Mouse (Mus musculus) midbrain, embryonic 14.5 days (tissue): ENCODE results near the gene Cfap97d1. TPM values are rescaled to one million over a fixed set of nuclear protein-coding genes. Genes with fewer than 3 reads are reported as not detected.
A peak's percentile ranks its signal among the peaks of the same experiment; 100 is the strongest.

Experiments
- ATAC-seq: fragments of 200-750 bp; cut with Nextera tagmentation; 2 replicates; pipeline ENCODE4 v1.8.0; 2017; ENCODE audit warnings: moderate number of reproducible peaks, moderate library complexity; ENCODE audit not compliant: low FRiP score, low TSS enrichment
- DNase-seq: peaks from one replicate; pipeline ENCODE4 v3.0.0-alpha.2; 2015
- H3K27ac ChIP-seq: fragments of 300-500 bp; sonication (generic); replicated peaks from 2 replicates; pipeline ENCODE4 v1.5.1; 2014; ENCODE audit warnings: mild to moderate bottlenecking, low read depth, low read length, moderate library complexity
- H3K27me3 ChIP-seq: fragments of 300-500 bp; sonication (generic); 2 replicates; pipeline ENCODE4 v1.6.1; 2014; ENCODE audit warnings: low read length, control low read depth, mixed read lengths; ENCODE audit not compliant: control insufficient read depth, insufficient read depth
- H3K36me3 ChIP-seq: fragments of 300-500 bp; sonication (generic); 2 replicates; pipeline ENCODE4 v1.6.1; 2014; ENCODE audit warnings: low read length, control low read depth; ENCODE audit not compliant: control insufficient read depth, insufficient read depth
- H3K4me1 ChIP-seq: fragments of 300-500 bp; sonication (generic); 2 replicates; pipeline ENCODE4 v1.6.1; 2014; ENCODE audit warnings: mild to moderate bottlenecking, antibody characterized with exemption, low read length, control low read depth; ENCODE audit not compliant: control insufficient read depth, insufficient read depth
- H3K4me2 ChIP-seq: fragments of 300-500 bp; sonication (generic); 2 replicates; pipeline ENCODE4 v1.6.1; 2014; ENCODE audit warnings: mild to moderate bottlenecking, low read length, moderate library complexity
- H3K4me3 ChIP-seq: fragments of 300-500 bp; sonication (generic); replicated peaks from 2 replicates; pipeline ENCODE4 v1.5.1; 2014; ENCODE audit warnings: low read depth, low read length
- H3K9ac ChIP-seq: fragments of 300-500 bp; sonication (generic); replicated peaks from 2 replicates; pipeline ENCODE4 v1.6.1; 2014; ENCODE audit warnings: mild to moderate bottlenecking, low read length, moderate library complexity
- H3K9me3 ChIP-seq: fragments of 300-500 bp; sonication (generic); 2 replicates; pipeline ENCODE4 v1.6.1; 2016; ENCODE audit warnings: low read length, control low read depth, mixed read lengths; ENCODE audit not compliant: control insufficient read depth
- WGBS: fragments of 180-500 bp; shearing (Covaris S2); extraction: QIAGEN DNeasy Blood & Tissue Kit; methylation state at CpG from one replicate; pipeline ENCODE4 v1.1.7; 2014; 5-methylcytosine and 5-hydroxymethylcytosine counted together
- polyA plus RNA-seq: library from polyadenylated mRNA; unstranded; fragments of >200 nt; fragmentation: Nextera tagmentation; extraction: Ambion mirVana; gene quantifications from 2 replicates; pipeline ENCODE4 v1.2.1, GENCODE M21; 2014

Cfap97d1 gene
- polyA plus RNA-seq, 1 experiment from 2014 or later: not detected

DNA sequence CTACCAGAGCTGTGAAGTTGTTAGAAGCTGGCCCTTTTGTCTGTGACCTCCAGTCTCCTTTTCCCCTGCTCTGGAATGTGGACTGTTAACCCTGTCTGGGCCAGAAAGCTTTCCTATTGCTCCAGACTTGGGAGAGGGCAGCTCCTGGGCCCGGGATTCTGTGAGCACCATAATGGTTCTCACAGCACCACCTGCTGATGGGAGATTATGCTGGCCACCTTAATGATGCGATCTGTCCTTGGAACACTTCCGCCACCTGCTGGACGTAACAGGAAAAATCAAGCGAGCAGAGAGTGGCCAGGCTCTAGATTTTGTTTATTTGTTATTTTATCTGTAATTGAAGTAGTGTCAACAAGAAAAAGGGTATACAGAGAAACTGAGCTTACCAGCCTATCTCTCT, 15.3 kb upstream of the Cfap97d1 start:
- ATAC-seq (no peak), DNase-seq (peak; percentile 94)
- Histone ChIP-seq H3K9me3 (no peaks in the 10 kb centered on the region), H3K4me3 (no peak overlapping the region), H3K4me1 (0 out of 2 replicates have a peak, but pooled peaks cover 2% of the 10 kb centered on the region), H3K36me3 (no peaks in the 10 kb centered on the region; the same call in 1 of the 2 replicates), H3K4me2 (no peak overlapping the region), H3K9ac (no peak overlapping the region), H3K27ac (no peak overlapping the region), H3K27me3 (peaks cover 22% of the 10 kb centered on the region)
- under 1% methylated on average over 5 of the region's 5 CpGs for WGBS

DNA sequence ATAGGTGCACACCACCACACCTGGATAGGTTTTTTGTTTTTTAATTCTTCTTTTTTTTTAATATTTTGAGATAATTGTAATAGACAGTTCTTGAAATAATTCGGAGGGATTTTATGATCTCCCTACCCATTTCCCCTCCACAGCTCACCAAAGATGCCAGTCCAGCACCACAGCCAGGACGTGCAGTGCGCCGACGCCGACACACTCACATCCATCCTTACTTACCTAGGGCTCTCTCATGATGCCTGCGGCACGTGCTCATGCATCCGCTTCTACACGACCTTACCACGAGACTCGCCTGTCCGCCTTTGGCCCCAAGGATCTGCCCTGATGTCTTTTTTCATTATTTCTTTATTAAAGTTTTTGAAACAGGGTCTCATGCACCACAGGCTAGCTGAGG, 14.2 kb upstream of the Cfap97d1 start:
- 0 out of 2 replicates have a peak, but pooled peaks cover 2% of the 10 kb centered on the region for H3K4me1 ChIP-seq
- no peaks in the 10 kb centered on the region for H3K9me3 ChIP-seq
- DNase-seq (no peak), ATAC-seq (no peak)
- 81% methylated on average over 13 of the region's 13 CpGs for WGBS
- no peak overlapping the region for H3K4me2 ChIP-seq
- H3K9ac ChIP-seq: no peak overlapping the region
- peaks cover 11% of the 10 kb centered on the region for H3K27me3 ChIP-seq
- H3K36me3 ChIP-seq: no peaks in the 10 kb centered on the region; the same call in 1 of the 2 replicates
- no peak overlapping the region for H3K4me3 ChIP-seq
- no peak overlapping the region for H3K27ac ChIP-seq

DNA sequence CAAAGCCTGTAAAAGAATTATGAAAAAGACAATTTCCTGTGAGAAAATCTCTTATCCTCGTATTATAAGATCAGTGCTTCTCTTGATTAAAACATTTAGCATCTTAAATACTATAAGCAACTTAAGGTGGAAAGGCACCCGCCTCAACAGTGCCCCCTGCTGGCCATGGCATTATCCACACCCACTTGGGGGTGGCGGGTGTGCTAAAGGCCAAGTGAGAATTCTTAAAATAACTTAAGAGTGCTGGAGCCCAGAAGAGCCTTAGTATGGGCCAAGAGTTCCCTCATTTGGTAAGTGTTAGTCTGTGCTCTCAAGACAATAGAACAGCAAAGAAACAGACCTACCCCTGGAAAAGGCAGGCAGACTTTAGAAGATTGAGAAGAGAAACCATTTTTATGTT, 12.7 kb upstream of the Cfap97d1 start:
- Histone ChIP-seq H3K27ac (no peak overlapping the region), H3K4me3 (no peak overlapping the region), H3K9ac (no peak overlapping the region), H3K9me3 (no peaks in the 10 kb centered on the region), H3K4me1 (0 out of 2 replicates have a peak, but pooled peaks cover 2% of the 10 kb centered on the region), H3K36me3 (no peaks in the 10 kb centered on the region; the same call in 1 of the 2 replicates), H3K27me3 (no peaks in the 10 kb centered on the region; the same call in 1 of the 2 replicates), H3K4me2 (no peak overlapping the region)
- 36% methylated on average over 3 of the region's 3 CpGs for WGBS
- DNase-seq: no peak
- ATAC-seq: no peak

DNA sequence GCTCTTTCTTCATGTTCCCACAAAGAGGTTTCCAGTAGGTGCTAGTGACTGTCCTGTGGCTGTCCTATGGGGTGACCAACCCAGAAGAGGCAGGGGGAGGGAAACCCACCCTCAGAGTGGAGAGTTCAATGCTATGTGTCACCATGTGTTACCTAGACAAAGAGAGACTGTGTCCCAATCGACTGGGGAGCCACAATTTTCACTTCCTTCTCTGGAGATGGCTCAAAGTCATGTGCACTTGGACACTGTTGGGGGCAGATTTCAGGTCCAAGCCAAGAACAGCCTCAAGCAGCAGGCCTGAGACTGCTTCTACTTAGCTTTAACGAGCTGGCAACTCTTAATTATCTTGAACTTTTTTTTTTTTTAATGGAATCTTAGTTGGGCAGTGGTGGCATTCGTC, 12.0 kb upstream of the Cfap97d1 start:
- H3K36me3 ChIP-seq: no peaks in the 10 kb centered on the region; the same call in 1 of the 2 replicates
- H3K4me2 ChIP-seq: no peak overlapping the region
- DNase-seq (no peak), ATAC-seq (no peak)
- no peak overlapping the region for H3K4me3 ChIP-seq
- WGBS: 83% methylated on average over 3 of the region's 3 CpGs
- no peaks in the 10 kb centered on the region; the same call in 1 of the 2 replicates for H3K27me3 ChIP-seq
- H3K9me3 ChIP-seq: no peaks in the 10 kb centered on the region
- H3K9ac ChIP-seq: no peak overlapping the region
- no peak overlapping the region for H3K27ac ChIP-seq
- H3K4me1 ChIP-seq: 0 out of 2 replicates have a peak, but pooled peaks cover 2% of the 10 kb centered on the region

DNA sequence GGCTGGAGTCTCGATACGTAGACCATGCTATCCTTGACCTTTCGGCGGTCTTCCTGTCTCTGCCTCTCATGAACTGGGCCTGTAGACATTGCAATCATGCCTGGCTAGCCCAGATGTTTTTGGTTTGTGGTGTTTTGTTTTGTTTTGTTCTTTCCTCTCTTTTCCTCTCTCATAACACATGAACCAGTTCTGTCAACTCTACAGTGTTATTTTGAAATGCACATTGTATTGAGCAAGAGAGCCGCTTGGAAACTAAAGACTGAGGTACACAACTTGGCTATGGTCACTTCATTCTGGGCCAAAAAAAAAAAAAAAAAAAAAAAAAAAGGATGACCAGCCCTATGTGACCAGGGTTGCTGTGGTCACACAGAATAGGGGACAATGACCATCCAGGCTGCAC, 11.4 kb upstream of the Cfap97d1 start:
- H3K9ac ChIP-seq: no peak overlapping the region
- no peaks in the 10 kb centered on the region; the same call in 1 of the 2 replicates for H3K27me3 ChIP-seq
- no peaks in the 10 kb centered on the region; the same call in 1 of the 2 replicates for H3K36me3 ChIP-seq
- no peaks in the 10 kb centered on the region for H3K9me3 ChIP-seq
- H3K4me1 ChIP-seq: 0 out of 2 replicates have a peak, but pooled peaks cover 2% of the 10 kb centered on the region
- no peak overlapping the region for H3K27ac ChIP-seq
- DNase-seq (no peak), ATAC-seq (no peak)
- WGBS: 98% methylated on average over 5 of the region's 5 CpGs
- no peak overlapping the region for H3K4me3 ChIP-seq
- no peak overlapping the region for H3K4me2 ChIP-seq

DNA sequence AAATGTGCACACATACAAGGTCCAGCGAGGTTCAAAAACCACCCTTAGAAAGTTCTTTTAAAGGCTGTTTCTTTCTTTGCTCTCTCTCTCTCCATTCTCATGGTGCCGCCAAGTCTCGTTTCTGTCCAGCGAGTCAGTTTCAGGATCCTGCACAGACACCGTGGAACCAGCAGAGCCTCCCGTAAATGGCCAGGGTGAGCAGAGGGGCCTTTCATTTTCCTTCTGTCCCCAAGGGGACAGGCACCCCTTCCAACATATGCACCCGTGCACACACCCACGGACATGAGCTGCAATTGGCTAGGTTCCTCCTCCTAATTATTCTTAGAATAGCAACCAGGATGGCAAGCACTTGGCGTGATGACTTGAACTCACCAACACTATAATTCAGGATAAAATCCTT, 10.6 kb upstream of the Cfap97d1 start:
- no peak for ATAC-seq
- 75% methylated on average over 9 of the region's 9 CpGs for WGBS
- Histone ChIP-seq H3K4me1 (0 out of 2 replicates have a peak, but pooled peaks cover 2% of the 10 kb centered on the region), H3K36me3 (no peaks in the 10 kb centered on the region; the same call in 1 of the 2 replicates), H3K9me3 (no peaks in the 10 kb centered on the region), H3K27me3 (no peaks in the 10 kb centered on the region), H3K27ac (no peak overlapping the region), H3K4me3 (no peak overlapping the region), H3K9ac (no peak overlapping the region), H3K4me2 (no peak overlapping the region)
- DNase-seq: no peak

DNA sequence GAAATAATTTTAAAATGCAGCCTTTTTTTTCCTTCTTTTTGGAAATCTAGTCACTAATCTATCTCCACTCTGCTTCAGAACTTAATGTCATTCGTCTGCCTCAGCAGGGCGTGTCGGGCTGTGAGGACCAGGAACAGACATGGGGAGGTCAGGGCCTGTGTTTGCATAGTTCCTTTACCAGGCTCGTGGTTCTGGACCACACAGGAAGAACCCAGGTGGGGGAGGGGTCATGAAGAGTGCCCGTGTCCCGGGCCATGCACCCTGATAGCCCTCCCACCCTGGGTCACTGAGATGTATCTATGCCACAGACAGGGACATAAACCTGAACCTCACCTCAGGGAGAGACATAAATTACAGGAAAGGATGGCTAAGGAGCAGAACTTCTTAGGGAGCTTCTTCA, 9.9 kb upstream of the Cfap97d1 start:
- WGBS: 63% methylated on average over 6 of the region's 6 CpGs
- no peak overlapping the region for H3K4me3 ChIP-seq
- H3K27me3 ChIP-seq: no peaks in the 10 kb centered on the region
- ATAC-seq (no peak), DNase-seq (no peak)
- no peaks in the 10 kb centered on the region for H3K9me3 ChIP-seq
- no peaks in the 10 kb centered on the region; the same call in 1 of the 2 replicates for H3K36me3 ChIP-seq
- H3K4me2 ChIP-seq: no peak overlapping the region
- H3K9ac ChIP-seq: no peak overlapping the region
- H3K4me1 ChIP-seq: no peaks in the 10 kb centered on the region
- no peak overlapping the region for H3K27ac ChIP-seq

DNA sequence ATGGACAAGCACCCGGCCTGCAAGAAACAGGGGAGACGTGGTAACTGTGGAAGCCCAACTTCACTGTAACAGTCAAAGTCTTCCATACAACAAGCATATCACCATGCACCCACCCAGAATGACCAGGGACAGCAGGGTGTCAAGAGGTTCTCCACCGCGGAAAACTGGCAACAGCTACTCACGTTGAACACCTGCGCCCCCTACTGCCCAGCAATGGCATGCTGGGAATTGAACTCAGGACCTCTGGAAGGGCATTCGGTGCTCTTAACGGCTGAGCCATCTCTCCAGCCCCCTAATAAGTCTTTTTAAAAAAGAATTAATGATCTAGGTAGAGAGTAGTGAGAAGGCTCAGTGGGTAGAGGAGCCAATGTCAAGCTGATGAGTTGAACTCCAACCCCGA, 9.2 kb upstream of the Cfap97d1 start:
- ATAC-seq (no peak), DNase-seq (no peak)
- H3K4me3 ChIP-seq: no peak overlapping the region
- 60% methylated on average over 9 of the region's 9 CpGs for WGBS
- H3K9me3 ChIP-seq: no peaks in the 10 kb centered on the region
- no peak overlapping the region for H3K4me2 ChIP-seq
- no peaks in the 10 kb centered on the region for H3K4me1 ChIP-seq
- H3K9ac ChIP-seq: no peak overlapping the region
- no peak overlapping the region for H3K27ac ChIP-seq
- H3K27me3 ChIP-seq: no peaks in the 10 kb centered on the region
- no peaks in the 10 kb centered on the region; the same call in 1 of the 2 replicates for H3K36me3 ChIP-seq

DNA sequence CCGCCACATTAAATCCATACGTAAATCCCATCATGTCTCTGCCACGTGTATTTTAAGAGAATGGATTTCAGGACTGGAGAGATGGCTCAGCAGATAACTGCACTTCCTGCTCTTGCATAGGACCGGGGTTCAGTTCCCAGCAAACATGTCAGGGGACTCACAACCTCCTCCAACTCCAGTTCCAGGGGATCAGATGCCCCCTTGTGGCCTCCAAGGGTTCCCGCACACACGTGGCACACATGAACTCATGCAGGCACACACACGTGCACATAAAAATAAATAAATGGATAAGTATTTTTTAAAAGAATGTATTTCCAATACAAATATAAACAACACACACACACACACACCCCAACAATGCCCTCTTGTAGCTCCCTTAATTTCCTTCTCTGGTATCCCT, 7.1 kb upstream of the Cfap97d1 start:
- Histone ChIP-seq H3K27me3 (no peaks in the 10 kb centered on the region), H3K4me1 (no peaks in the 10 kb centered on the region), H3K27ac (no peak overlapping the region), H3K4me3 (no peak overlapping the region), H3K9ac (no peak overlapping the region), H3K36me3 (no peaks in the 10 kb centered on the region; the same call in 1 of the 2 replicates), H3K4me2 (no peak overlapping the region), H3K9me3 (no peaks in the 10 kb centered on the region)
- DNase-seq: no peak
- 98% methylated on average over 7 of the region's 7 CpGs for WGBS
- ATAC-seq: no peak
